Mouse (Mus musculus) heart, postnatal 0 days (tissue): Measurements from ENCODE around the gene Zfp114. TPM values are rescaled to one million over a fixed set of nuclear protein-coding genes. Genes with fewer than 3 reads are reported as not detected.

ENCODE experiments used
- ATAC-seq: fragments of 200-750 bp; cut with Nextera tagmentation; 2 replicates; pipeline ENCODE4 v1.8.0; 2017; ENCODE audit warnings: low read depth, moderate number of reproducible peaks, moderate library complexity; ENCODE audit not compliant: insufficient read depth
- DNase-seq: peaks from one replicate; pipeline ENCODE4 v3.0.0-alpha.2; 2016; ENCODE audit warnings: low spot score
- H3K27ac ChIP-seq: fragments of 300-500 bp; sonication (generic); 2 replicates; pipeline ENCODE4 v1.5.1; 2014; ENCODE audit warnings: low read depth, mild to moderate bottlenecking
- H3K27me3 ChIP-seq: fragments of 300-500 bp; sonication (generic); 2 replicates; pipeline ENCODE4 v1.6.1; 2014; ENCODE audit warnings: low read length, mixed read lengths; ENCODE audit not compliant: control insufficient read depth, insufficient read depth
- H3K36me3 ChIP-seq: fragments of 300-500 bp; sonication (generic); replicated peaks from 2 replicates; pipeline ENCODE4 v1.6.1; 2014; ENCODE audit warnings: low read length, mixed read lengths; ENCODE audit not compliant: control insufficient read depth, insufficient read depth
- H3K4me1 ChIP-seq: fragments of 300-500 bp; sonication (generic); 2 replicates; pipeline ENCODE4 v1.6.1; 2014; ENCODE audit warnings: antibody characterized with exemption; ENCODE audit not compliant: control insufficient read depth, insufficient read depth
- H3K4me2 ChIP-seq: fragments of 300-500 bp; sonication (generic); 2 replicates; pipeline ENCODE4 v1.6.1; 2014; ENCODE audit warnings: low read depth, mild to moderate bottlenecking, low read length, moderate library complexity
- H3K4me3 ChIP-seq: fragments of 300-500 bp; sonication (generic); 2 replicates; pipeline ENCODE4 v1.5.1; 2014; ENCODE audit warnings: low read depth, low read length
- H3K9ac ChIP-seq: fragments of 300-500 bp; sonication (generic); replicated peaks from 2 replicates; pipeline ENCODE4 v1.6.1; 2014; ENCODE audit warnings: low read depth, low read length, mixed read lengths
- H3K9me3 ChIP-seq: fragments of 300-500 bp; sonication (generic); replicated peaks from 2 replicates; pipeline ENCODE4 v1.6.1; 2016; ENCODE audit warnings: low read length; ENCODE audit not compliant: control insufficient read depth
- CTCF ChIP-seq: IDR thresholded peaks from 2 replicates; pipeline ENCODE4 v1.5.1; 2016; ENCODE audit warnings: antibody characterized with exemption, control low read depth, low read depth
- EP300 ChIP-seq: IDR thresholded peaks from 2 replicates; pipeline ENCODE4 v1.6.1; 2016; ENCODE audit warnings: antibody characterized with exemption, low read depth
- WGBS: fragments of 180-500 bp; shearing (Covaris S2); extraction: QIAGEN DNeasy Blood & Tissue Kit; methylation state at CpG from one replicate; pipeline ENCODE4 v1.1.7; 2014; 5-methylcytosine and 5-hydroxymethylcytosine counted together
- polyA plus RNA-seq: library from polyadenylated mRNA; unstranded; fragments of >200 nt; fragmentation: Nextera tagmentation; extraction: Ambion mirVana; gene quantifications from 2 replicates; pipeline ENCODE4 v1.2.1, GENCODE M21; 2015
- total RNA-seq: library from RNA; depleted of rRNA; stranded (reverse); fragments of >200 nt; gene quantifications from 2 replicates; pipeline ENCODE4 v1.2.3, GENCODE M21; 2014; ENCODE audit warnings: low replicate concordance; rRNA removed

The Zfp114 gene
- total and polyA plus RNA-seq, 2 experiments from 2014 or later: 0.42 to 1.1 TPM

DNA sequence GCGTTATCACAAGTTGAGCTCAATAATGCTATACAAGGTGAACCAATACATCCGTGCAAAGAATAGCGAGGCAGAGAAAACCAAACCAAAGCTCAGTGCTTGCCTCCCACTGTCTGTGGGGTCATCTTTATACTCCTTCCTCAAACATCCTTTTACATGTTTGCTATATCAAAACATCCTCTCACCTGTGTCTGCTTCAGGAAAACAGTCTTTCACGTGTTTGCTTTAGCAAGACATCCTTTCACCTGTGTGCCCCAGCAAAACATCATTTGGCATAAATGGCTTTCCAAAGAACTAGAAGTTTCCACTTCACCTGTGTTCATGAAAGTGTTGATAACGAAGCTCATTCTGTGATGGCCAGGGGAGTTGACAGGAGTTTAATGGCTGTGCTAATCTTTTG is 36.5 kb downstream of the Zfp114 start, which contains the start of gene Zfp111:
TSS of gene Zfp111 (minus strand) at position 101 of the 400 bp plus-strand sequence.
- no peaks in the 10 kb centered on the region for H3K27me3 ChIP-seq
- no peak within 1 kb of the TSS for H3K9ac ChIP-seq
- ATAC-seq (no peak), DNase-seq (no peak)
- no peaks in the 10 kb centered on the region for H3K36me3 ChIP-seq
- H3K4me1 ChIP-seq: peaks cover 8% of the 10 kb centered on the region
- WGBS: 71% methylated on average over 5 of the region's 5 CpGs
- H3K27ac ChIP-seq: no peak within 1 kb of the TSS
- no peak within 1 kb of the TSS for H3K4me2 ChIP-seq
- H3K9me3 ChIP-seq: no peaks in the 10 kb centered on the region
- no peak within 1 kb of the TSS for H3K4me3 ChIP-seq
- no peak for TF ChIP-seq CTCF
- TF ChIP-seq EP300: no peak

Other genes with a start within 250 kb of the Zfp114 start
- gene Vmn1r179, start 248.1 kb upstream of the Zfp114 start, total RNA-seq: not detected in 2 replicates
- not detected in 2 replicates for gene Vmn1r179, start 248.1 kb upstream of the Zfp114 start, polyA plus RNA-seq
- gene Vmn1r180, start 224.4 kb upstream of the Zfp114 start, total RNA-seq: not detected in 2 replicates
- gene Vmn1r180, start 224.4 kb upstream of the Zfp114 start, polyA plus RNA-seq: not detected in 2 replicates
- not detected in 2 replicates for gene Vmn1r181, start 200.4 kb upstream of the Zfp114 start, total RNA-seq
- gene Vmn1r181, start 200.4 kb upstream of the Zfp114 start, polyA plus RNA-seq: not detected in 2 replicates
- gene V1rd19, start 173.4 kb upstream of the Zfp114 start, total RNA-seq: not detected in 2 replicates
- gene V1rd19, start 173.4 kb upstream of the Zfp114 start, polyA plus RNA-seq: not detected in 2 replicates
- gene Vmn1r183, start 121.8 kb upstream of the Zfp114 start, total RNA-seq: not detected in 2 replicates
- gene Vmn1r183, start 121.8 kb upstream of the Zfp114 start, polyA plus RNA-seq: not detected in 2 replicates
- gene Zfp180, start 93.1 kb upstream of the Zfp114 start, total RNA-seq: 10.3 and 19.5 TPM in 2 replicates
- 6.9 and 7.1 TPM in 2 replicates for gene Zfp180, start 93.1 kb upstream of the Zfp114 start, polyA plus RNA-seq
- gene Zfp112, start 62.7 kb upstream of the Zfp114 start, total RNA-seq: 2.2 and 4.3 TPM in 2 replicates
- gene Zfp112, start 62.7 kb upstream of the Zfp114 start, polyA plus RNA-seq: 3.8 and 3.9 TPM in 2 replicates
- gene Zfp235, start 40.9 kb upstream of the Zfp114 start, total RNA-seq: 7.7 and 8.6 TPM in 2 replicates
- gene Zfp235, start 40.9 kb upstream of the Zfp114 start, polyA plus RNA-seq: 4.9 and 5.6 TPM in 2 replicates
- gene Zfp111, start 36.4 kb downstream of the Zfp114 start, total RNA-seq: 2.2 and 3.5 TPM in 2 replicates
- gene Zfp111, start 36.4 kb downstream of the Zfp114 start, polyA plus RNA-seq: 2.4 and 2.7 TPM in 2 replicates
- 2.7 and 6.6 TPM in 2 replicates for gene Zfp109, start 62.5 kb downstream of the Zfp114 start, total RNA-seq
- gene Zfp109, start 62.5 kb downstream of the Zfp114 start, polyA plus RNA-seq: 1.1 and 1.2 TPM in 2 replicates
- 1.1 and 2.5 TPM in 2 replicates for gene Zfp108, start 79.7 kb downstream of the Zfp114 start, total RNA-seq
- gene Zfp108, start 79.7 kb downstream of the Zfp114 start, polyA plus RNA-seq: 1.1 and 1.5 TPM in 2 replicates
- gene Zfp93, start 95.4 kb downstream of the Zfp114 start, total RNA-seq: 6.8 and 7.8 TPM in 2 replicates
- gene Zfp93, start 95.4 kb downstream of the Zfp114 start, polyA plus RNA-seq: 4.1 and 5.0 TPM in 2 replicates
- 3.4 and 14.6 TPM in 2 replicates for gene Zfp61, start 126.2 kb downstream of the Zfp114 start, total RNA-seq
- gene Zfp61, start 126.2 kb downstream of the Zfp114 start, polyA plus RNA-seq: 6.7 and 6.8 TPM in 2 replicates
- 0.95 and 4.1 TPM in 2 replicates for gene Zfp94, start 141.6 kb downstream of the Zfp114 start, total RNA-seq
- gene Zfp94, start 141.6 kb downstream of the Zfp114 start, polyA plus RNA-seq: 2.8 and 2.9 TPM in 2 replicates
- gene Tescl, start 158.9 kb downstream of the Zfp114 start, total RNA-seq: not detected in 2 replicates
- 0.14 TPM in 1 of 2 replicates, not detected in the other for gene Tescl, start 158.9 kb downstream of the Zfp114 start, polyA plus RNA-seq
- not detected in 2 replicates for gene Lypd5, start 174.1 kb downstream of the Zfp114 start, total RNA-seq
- gene Lypd5, start 174.1 kb downstream of the Zfp114 start, polyA plus RNA-seq: not detected in 2 replicates
- 0.69 and 2.0 TPM in 2 replicates for gene Kcnn4, start 195.2 kb downstream of the Zfp114 start, total RNA-seq
- gene Kcnn4, start 195.2 kb downstream of the Zfp114 start, polyA plus RNA-seq: 0.85 and 0.98 TPM in 2 replicates
- 15.5 and 30.2 TPM in 2 replicates for gene Smg9, start 224.6 kb downstream of the Zfp114 start, total RNA-seq
- gene Smg9, start 224.6 kb downstream of the Zfp114 start, polyA plus RNA-seq: 13.1 and 13.5 TPM in 2 replicates